Mouse (Mus musculus): ENCODE data around the gene Ldb1. TPM values are rescaled to one million over a fixed set of nuclear protein-coding genes. Genes with fewer than 3 reads are reported as not detected.

Ldb1 gene
- polyA plus RNA-seq, 1 experiment from 2014 or later, result 138 TPM

DNA sequence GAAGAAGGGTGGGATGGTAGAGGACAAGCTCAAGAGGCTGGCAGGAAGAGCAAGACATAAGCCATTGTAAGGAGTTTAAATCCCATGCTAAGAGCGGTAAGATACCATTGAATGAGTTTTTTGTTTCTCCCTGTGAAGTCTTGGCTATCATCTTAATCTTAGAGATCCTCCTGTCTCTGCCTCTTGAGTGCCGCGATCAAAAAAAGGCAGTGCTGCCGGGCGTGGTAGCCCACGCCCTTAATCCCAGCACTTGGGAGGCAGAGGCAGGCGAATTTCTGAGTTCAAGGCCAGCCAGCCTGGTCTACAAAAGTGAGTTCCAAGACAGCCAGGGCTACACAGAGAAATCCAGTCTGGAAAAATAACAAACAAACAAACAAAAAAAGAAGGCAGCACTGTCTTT lies 13.5 kb upstream of the Ldb1 start:
- Histone ChIP-seq H3K4me2 (no peak overlapping the region), H3K4me3 (replicated peaks) (peak overlapping the region; percentile 8; the same call in 1 of the 2 replicates), H3K27me3 (no peaks in the 10 kb centered on the region), H3K4me1 (peaks cover 16% of the 10 kb centered on the region), H3K9ac (no peak overlapping the region), H3K9me3 (no peaks in the 10 kb centered on the region), H3K36me3 (replicated peaks) (peaks cover 21% of the 10 kb centered on the region), H3K27ac (no peak overlapping the region)
- ATAC-seq (ENCODE audit: low FRiP score), result no peak
- WGBS, result 96% methylated on average over 7 of the region's 7 CpGs

DNA sequence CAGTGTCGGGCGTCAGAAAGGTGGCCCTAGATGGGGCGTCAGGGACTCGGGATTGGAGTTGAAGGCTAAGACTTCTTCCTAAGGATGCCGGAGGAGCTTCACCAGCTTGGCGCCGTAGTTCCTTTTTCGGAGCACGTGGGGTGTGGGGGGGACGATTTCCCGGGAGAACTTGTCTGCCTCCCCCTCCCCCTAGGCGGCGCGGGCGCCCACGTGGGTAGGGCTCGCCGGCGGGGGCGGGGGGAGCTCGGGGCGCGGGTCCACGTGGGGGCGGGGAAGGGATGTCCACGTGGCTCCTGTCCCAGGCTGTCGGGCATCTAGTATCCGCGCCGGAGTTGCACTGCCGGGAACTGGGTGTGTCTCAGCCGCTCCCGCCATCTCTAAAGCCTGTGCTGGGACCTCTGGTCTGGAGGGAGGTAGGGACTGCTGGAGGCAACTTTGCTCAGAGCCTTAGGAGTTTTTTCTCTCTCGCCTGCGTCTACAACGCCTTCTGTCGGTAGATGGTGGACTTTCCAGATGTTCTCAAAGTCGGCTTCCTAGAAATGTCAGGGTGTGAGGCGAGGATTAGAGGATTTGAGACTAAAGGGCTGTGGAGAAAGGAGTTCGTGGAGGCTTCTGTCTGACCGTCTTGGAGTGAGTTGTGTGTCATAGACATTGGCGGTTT lies 12.1 kb upstream of the Ldb1 start:
- WGBS, result under 1% methylated on average over 37 of the region's 42 CpGs
- Histone ChIP-seq H3K4me1 (peaks cover 16% of the 10 kb centered on the region), H3K36me3 (replicated peaks) (peaks cover 7% of the 10 kb centered on the region), H3K4me3 (replicated peaks) (peak overlapping the region; percentile 80), H3K27ac (peak overlapping the region; percentile 86), H3K9me3 (no peaks in the 10 kb centered on the region), H3K4me2 (peak overlapping the region; percentile 81), H3K27me3 (no peaks in the 10 kb centered on the region), H3K9ac (peak overlapping the region; percentile 75)
- ATAC-seq (ENCODE audit: low FRiP score), result peak; percentile 63

DNA sequence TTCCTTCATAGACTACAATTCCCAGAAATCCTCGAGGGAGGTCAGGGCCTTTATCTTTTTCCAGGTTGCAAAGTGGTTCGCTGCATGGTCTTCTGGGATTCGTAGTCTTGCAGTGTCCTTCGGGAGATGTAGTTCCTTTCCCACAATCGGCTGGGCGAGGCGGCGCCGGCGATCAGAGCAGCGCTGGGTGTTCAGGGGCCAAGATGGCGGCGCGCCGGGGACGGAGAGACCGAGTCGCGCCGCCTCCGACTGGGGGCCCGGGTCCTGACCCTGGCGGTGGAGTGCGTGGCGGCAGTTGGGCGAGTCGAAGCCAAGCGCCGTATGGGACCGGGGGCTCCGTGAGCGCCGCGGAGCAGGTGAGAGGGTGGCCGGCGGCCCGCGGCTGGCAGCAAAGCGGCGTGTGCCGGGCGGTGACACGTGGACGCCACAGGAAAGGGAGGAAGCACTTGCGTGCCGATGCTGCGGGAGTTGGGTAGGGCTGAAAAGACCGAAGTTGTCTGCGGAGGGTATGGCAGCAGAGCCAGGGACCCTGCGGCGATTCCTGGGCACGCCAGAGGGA lies 11.5 kb upstream of the Ldb1 start:
- peak overlapping the region; percentile 86 for H3K27ac ChIP-seq
- ATAC-seq (ENCODE audit: low FRiP score), result peak; percentile 96
- peak overlapping the region; percentile 81 for H3K4me2 ChIP-seq
- H3K27me3 ChIP-seq, result no peaks in the 10 kb centered on the region
- peak overlapping the region; percentile 80 for H3K4me3 ChIP-seq (replicated peaks)
- H3K36me3 ChIP-seq (replicated peaks), result peaks cover 1% of the 10 kb centered on the region; the same call in 1 of the 2 replicates
- WGBS, result 0% methylated on average over 52 of the region's 52 CpGs
- H3K4me1 ChIP-seq, result peaks cover 16% of the 10 kb centered on the region
- peak overlapping the region; percentile 75 for H3K9ac ChIP-seq
- H3K9me3 ChIP-seq, result no peaks in the 10 kb centered on the region

DNA sequence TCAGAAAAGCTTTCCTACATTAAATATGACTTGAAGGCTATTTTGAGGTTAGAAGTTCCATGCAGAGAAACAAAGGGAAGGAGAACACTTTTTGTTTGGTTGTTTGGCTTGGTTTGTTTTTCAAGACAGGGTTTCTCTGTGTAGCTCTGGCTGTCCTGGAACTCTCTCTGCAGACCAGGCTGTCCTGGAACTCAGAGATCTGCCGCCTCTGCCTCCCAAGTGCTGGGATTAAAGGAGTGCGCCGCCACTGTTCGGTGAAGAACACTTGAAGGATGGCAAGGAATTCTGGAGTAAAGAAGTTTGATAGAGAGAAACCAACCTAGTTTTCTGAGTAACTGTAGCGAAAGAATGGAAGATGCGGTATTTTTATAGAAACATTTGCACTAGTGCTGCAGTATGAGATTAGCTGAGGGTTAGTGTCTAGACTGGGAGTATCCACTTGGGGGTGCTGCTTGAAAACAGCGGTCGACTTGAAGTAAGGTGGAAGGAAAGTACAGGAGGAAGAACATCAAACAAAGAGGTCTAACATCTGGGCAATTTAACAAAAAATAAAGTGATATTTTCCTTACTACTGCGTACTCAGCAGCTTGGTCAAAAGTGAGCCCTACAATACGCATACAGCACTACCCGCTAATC lies 10.9 kb upstream of the Ldb1 start:
- peaks cover 16% of the 10 kb centered on the region for H3K4me1 ChIP-seq
- no peaks in the 10 kb centered on the region for H3K9me3 ChIP-seq
- H3K4me3 ChIP-seq (replicated peaks), result peak overlapping the region; percentile 80
- peak overlapping the region; percentile 81 for H3K4me2 ChIP-seq
- no peaks in the 10 kb centered on the region for H3K36me3 ChIP-seq (replicated peaks)
- peak overlapping the region; percentile 75 for H3K9ac ChIP-seq
- ATAC-seq (ENCODE audit: low FRiP score), result peak; percentile 79
- no peak overlapping the region for H3K27ac ChIP-seq
- H3K27me3 ChIP-seq, result no peaks in the 10 kb centered on the region
- WGBS, result 1% methylated on average over 11 of the region's 11 CpGs

DNA sequence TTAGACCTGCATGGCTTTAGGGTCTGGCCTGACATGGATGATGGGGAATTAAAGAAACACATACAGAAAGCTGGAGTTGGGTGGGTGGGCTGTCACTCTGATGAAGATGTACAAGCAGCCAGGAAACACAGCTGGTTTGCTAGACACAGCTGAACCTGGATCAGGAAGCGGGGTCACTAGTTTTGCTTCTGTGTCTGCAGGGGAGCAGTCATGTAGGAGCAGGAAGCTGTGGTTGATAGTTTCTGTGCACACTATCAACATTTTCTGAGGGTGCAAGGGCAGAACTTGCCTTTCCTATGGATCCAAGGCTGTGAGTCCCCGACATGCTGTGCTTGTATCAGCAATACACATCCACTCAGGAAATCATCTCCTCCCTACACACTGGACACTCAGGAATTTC lies 5.4 kb upstream of the Ldb1 start:
- no peak for ATAC-seq (ENCODE audit: low FRiP score)
- 82% methylated on average over 2 of the region's 2 CpGs for WGBS
- H3K27ac ChIP-seq, result no peak overlapping the region
- no peaks in the 10 kb centered on the region for H3K9me3 ChIP-seq
- H3K36me3 ChIP-seq (replicated peaks), result no peaks in the 10 kb centered on the region
- H3K4me2 ChIP-seq, result no peak overlapping the region
- no peak overlapping the region for H3K9ac ChIP-seq
- no peaks in the 10 kb centered on the region for H3K27me3 ChIP-seq
- peaks cover 14% of the 10 kb centered on the region for H3K4me1 ChIP-seq
- no peak overlapping the region for H3K4me3 ChIP-seq (replicated peaks)

DNA sequence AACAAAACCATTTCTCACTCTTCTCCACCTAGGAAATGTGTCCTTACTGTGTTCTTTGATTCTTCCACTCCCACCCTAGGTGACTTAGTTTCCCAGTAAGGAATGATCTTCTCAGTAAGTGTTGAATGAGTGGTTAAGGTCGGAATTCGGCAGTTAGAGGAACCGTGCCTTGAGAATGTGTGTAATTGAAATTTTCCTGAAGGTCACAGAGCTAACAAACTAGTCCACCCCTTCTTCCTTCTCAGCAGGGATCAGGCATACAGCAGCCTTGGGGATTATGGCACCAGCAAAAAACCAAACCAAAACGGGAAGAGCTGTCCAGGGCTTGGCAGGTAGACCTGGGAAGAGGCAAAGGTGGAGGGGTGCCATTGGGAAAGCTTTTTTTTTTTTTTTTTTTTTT lies 4.1 kb upstream of the Ldb1 start:
- Histone ChIP-seq H3K36me3 (replicated peaks) (no peaks in the 10 kb centered on the region), H3K4me2 (no peak overlapping the region), H3K9me3 (no peaks in the 10 kb centered on the region), H3K9ac (no peak overlapping the region), H3K27me3 (no peaks in the 10 kb centered on the region), H3K4me3 (replicated peaks) (no peak overlapping the region), H3K4me1 (peaks cover 17% of the 10 kb centered on the region), H3K27ac (no peak overlapping the region)
- no peak for ATAC-seq (ENCODE audit: low FRiP score)
- 70% methylated on average over 4 of the region's 4 CpGs for WGBS

DNA sequence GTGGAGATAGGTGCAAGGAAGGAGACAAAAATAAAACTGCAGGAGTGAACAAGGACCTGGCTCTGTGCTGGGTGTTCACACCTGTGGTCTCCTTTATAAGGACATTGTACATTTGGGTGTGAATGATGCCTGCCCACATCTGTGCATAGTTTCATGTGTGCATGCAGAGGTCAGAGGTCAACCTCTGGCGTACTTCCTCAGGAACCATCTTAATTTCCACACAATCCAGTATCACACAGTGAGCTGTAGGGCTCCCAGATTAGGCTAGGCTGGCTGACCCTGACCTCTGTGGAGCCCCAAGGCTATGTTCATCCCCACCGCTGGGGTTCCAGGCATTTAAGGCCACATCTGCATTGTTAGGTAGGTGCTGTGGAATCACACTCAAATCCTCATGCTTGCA lies 2.4 kb upstream of the Ldb1 start:
- Histone ChIP-seq H3K4me1 (peaks cover 34% of the 10 kb centered on the region), H3K36me3 (replicated peaks) (no peaks in the 10 kb centered on the region), H3K27me3 (no peaks in the 10 kb centered on the region), H3K9me3 (no peaks in the 10 kb centered on the region), H3K4me2 (no peak overlapping the region), H3K27ac (no peak overlapping the region), H3K4me3 (replicated peaks) (no peak overlapping the region), H3K9ac (no peak overlapping the region)
- WGBS, result 63% methylated on average over 2 of the region's 2 CpGs
- ATAC-seq (ENCODE audit: low FRiP score), result no peak

DNA sequence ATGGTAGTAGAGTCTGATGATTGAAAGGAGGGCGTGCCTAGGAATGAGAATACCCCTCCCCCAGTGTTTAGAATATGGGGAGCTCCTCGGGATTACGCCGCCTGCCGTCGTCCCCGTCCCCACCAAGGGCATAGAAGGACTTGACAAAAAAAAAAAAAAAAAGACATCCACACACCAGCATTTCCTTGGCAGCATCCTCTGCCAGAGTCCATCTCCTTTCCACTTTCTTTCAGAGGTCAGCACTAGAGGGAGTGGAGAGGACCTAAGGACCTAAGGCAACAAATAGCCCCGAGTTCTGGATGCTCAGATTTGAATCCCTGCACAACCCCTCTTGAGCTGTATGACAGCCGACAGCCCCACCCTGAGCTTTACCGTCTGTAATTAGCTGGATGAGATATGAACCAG lies 1.6 kb upstream of the Ldb1 start:
- no peak for ATAC-seq (ENCODE audit: low FRiP score)
- no peak overlapping the region for H3K4me3 ChIP-seq (replicated peaks)
- H3K27me3 ChIP-seq, result no peaks in the 10 kb centered on the region
- H3K9ac ChIP-seq, result no peak overlapping the region
- H3K4me2 ChIP-seq, result no peak overlapping the region
- WGBS, result 3% methylated on average over 10 of the region's 10 CpGs
- no peaks in the 10 kb centered on the region for H3K9me3 ChIP-seq
- peaks cover 42% of the 10 kb centered on the region for H3K4me1 ChIP-seq
- no peaks in the 10 kb centered on the region for H3K36me3 ChIP-seq (replicated peaks)
- H3K27ac ChIP-seq, result no peak overlapping the region

DNA sequence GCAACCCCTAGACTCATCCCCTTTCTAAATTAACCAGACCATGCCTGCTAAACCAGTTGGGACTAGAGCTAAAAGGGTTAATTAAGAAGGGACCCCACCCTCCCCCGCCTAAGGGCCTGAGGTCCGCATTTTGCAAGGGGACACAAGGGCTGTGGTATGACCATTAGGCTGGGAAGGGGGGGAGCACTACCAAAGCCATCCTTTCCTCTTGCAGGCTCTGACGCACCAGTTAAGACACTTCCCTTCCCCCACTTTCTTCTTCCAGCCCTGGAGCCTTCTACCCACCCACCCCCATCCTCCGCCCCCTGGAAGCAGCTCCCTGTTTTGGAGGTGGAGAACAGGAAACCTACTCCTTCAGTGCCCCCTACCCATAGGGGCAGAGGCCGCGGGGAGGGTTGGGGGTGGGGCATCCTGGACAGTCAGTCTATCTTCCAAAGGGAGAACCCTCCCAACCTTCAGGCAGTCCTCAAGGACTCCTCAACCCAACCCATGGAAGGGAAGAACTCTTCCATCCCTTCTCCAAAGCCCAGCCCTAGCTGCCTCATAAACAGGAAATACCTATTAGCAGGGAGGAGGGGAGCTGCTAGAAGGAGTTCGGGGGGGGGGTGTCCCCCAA lies 790 bp upstream of the Ldb1 start:
- peak overlapping the region; percentile 98 for H3K9ac ChIP-seq
- H3K4me1 ChIP-seq, result peaks cover 50% of the 10 kb centered on the region
- WGBS, result 2% methylated on average over 7 of the region's 7 CpGs
- ATAC-seq (ENCODE audit: low FRiP score), result peak; percentile 7; the same call in 1 of the 2 replicates
- H3K27me3 ChIP-seq, result no peaks in the 10 kb centered on the region
- H3K4me3 ChIP-seq (replicated peaks), result peak overlapping the region; percentile 95
- peak overlapping the region; percentile 100 for H3K4me2 ChIP-seq
- H3K27ac ChIP-seq, result peak overlapping the region; percentile 99
- H3K9me3 ChIP-seq, result no peaks in the 10 kb centered on the region
- no peaks in the 10 kb centered on the region for H3K36me3 ChIP-seq (replicated peaks)

DNA sequence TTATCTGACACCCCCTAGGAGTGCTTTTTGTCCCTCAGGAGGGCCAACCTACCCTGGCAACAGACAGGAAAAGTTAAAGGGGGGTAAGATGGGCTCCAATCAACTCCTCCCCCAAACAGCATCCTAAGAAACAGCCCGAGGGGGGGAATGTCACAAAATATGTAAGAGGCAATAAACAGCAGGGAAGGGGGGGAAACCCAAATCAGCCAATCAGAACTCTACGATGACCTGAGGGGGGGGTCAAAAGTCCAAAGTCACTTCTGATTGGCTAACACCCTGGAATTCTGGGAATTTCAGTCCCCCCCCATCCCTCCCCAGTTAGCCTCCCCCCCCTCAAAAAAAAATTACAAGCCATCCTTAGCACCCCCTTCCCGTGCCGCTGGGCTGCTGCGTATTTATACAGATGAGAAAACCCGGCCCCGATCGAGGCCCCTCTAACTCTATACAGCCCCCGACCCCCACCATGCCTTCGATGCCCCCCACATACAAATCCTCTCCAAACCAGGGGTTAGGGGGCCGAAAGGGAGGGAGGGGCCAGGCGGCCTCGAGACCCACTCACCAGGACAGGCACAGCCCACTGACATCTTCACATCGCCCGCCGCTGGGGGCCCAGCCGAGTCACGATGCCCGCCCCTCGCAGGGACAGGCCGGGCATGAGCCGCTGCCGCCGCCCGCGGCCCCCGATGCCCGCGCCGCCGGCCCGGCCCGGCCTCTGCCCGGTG lies 582 bp downstream of the Ldb1 start, which contains the start of gene Pprc1:
Gene Pprc1, plus strand, starts transcription at position 616 of the 722 bp plus-strand sequence.
- Histone ChIP-seq H3K36me3 (replicated peaks) (no peaks in the 10 kb centered on the region), H3K4me2 (peak within 1 kb of the TSS; percentile 100), H3K9ac (peak within 1 kb of the TSS; percentile 98), H3K4me3 (replicated peaks) (peak within 1 kb of the TSS; percentile 95), H3K4me1 (peaks cover 61% of the 10 kb centered on the region), H3K9me3 (no peaks in the 10 kb centered on the region), H3K27ac (peak within 1 kb of the TSS; percentile 99), H3K27me3 (no peaks in the 10 kb centered on the region)
- no peak for ATAC-seq (ENCODE audit: low FRiP score)
- WGBS, result under 1% methylated on average over 34 of the region's 34 CpGs

DNA sequence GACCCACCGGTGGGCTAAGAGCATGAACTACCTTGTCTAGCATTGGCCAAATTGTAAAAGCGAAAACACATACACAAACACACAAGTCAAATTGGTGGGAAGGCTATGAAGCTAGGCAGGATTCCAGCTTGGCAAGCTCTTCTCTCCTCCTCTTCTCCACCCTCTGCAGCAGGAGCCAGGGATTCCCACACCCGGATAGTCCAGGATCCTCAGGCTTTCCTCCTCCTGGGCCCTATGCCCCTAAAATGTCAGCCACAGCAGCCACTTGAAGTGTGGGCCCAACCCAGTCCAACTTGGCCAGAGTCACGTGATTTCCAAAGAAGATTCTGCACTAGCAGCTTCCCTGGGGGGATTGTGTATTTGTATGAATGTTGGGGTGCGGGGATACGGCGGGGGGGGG lies 1.6 kb downstream of the Ldb1 start:
- Histone ChIP-seq H3K4me1 (peaks cover 61% of the 10 kb centered on the region), H3K27ac (peak overlapping the region; percentile 99), H3K9me3 (no peaks in the 10 kb centered on the region), H3K4me3 (replicated peaks) (peak overlapping the region; percentile 95), H3K36me3 (replicated peaks) (no peaks in the 10 kb centered on the region), H3K27me3 (no peaks in the 10 kb centered on the region), H3K9ac (peak overlapping the region; percentile 98), H3K4me2 (peak overlapping the region; percentile 100)
- WGBS, result 62% methylated on average over 7 of the region's 7 CpGs
- no peak for ATAC-seq (ENCODE audit: low FRiP score)

DNA sequence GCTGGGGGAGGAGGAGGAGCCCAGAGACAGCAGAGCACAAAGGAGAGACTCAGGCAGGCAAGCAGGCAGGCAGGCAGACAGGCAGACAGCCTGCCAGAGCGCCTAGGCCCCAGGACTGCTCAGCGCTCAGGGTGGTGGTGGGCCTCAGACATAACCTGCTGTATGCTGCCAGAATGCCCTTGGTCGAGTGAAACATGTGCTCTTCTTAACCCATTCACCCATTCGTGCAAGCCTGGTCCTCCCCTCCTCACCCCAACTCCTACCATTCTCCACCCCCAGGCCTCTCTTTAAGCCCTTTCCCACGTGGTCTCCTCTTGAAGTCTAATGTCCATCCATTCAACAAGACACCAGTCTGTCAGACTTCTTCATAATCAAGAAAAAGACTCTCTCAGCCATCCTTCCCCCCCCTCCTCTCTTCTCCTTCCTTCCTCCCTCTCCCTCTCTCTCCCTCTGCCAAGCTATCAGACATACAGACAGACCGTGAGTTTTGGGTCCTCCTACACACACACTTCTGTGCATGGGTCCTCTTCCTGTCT lies 2.5 kb downstream of the Ldb1 start:
- 2% methylated on average over 6 of the region's 6 CpGs for WGBS

More for the DNA sequence above, 2.5 kb downstream of the Ldb1 start:
- Histone ChIP-seq H3K27ac (peak overlapping the region; percentile 99), H3K36me3 (replicated peaks) (no peaks in the 10 kb centered on the region), H3K9ac (peak overlapping the region; percentile 65), H3K4me1 (peaks cover 69% of the 10 kb centered on the region), H3K4me3 (replicated peaks) (peak overlapping the region; percentile 95), H3K9me3 (no peaks in the 10 kb centered on the region), H3K27me3 (no peaks in the 10 kb centered on the region), H3K4me2 (peak overlapping the region; percentile 100)
- ATAC-seq (ENCODE audit: low FRiP score), result peak; percentile 54

All from forebrain, embryonic 12.5 days (tissue).